Mouse (Mus musculus): ENCODE results near the gene Erlin1.

Gene Erlin1

GRCm38 (mm10) chr19:44000061-44000460 lies 69.5 kb downstream of the Erlin1 start:
- DNase-seq (ENCODE audit: low spot score in 2 of 2): no peak

- no peak for DNase-seq (ENCODE audit: low spot score in 2 of 2)
These were observed 70.6 kb downstream of the Erlin1 start for GRCm38 (mm10) chr19:43998802-43999527.

GRCm38 (mm10) chr19:43998101-43998500 lies 71.5 kb downstream of the Erlin1 start:
- DNase-seq (ENCODE audit: low spot score in 2 of 2): no peak

- no peak for DNase-seq (ENCODE audit: low spot score in 2 of 2)
These were observed 74.2 kb downstream of the Erlin1 start for GRCm38 (mm10) chr19:43995427-43995826.

- no peak for DNase-seq (ENCODE audit: low spot score in 2 of 2)
These were observed 77.1 kb downstream of the Erlin1 start for GRCm38 (mm10) chr19:43992464-43992863.

- no peak for DNase-seq (ENCODE audit: low spot score in 2 of 2)
These were observed 79.2 kb downstream of the Erlin1 start for GRCm38 (mm10) chr19:43990362-43990761.

GRCm38 (mm10) chr19:43986069-43986794 lies 83.4 kb downstream of the Erlin1 start, which contains the start of gene Cpn1:
Gene Cpn1, minus strand, starts transcription at chr19:43986556.
- no peak for DNase-seq (ENCODE audit: low spot score in 2 of 2)
